Mouse (Mus musculus) erythroblast, embryonic 14.5 days (primary cell): ENCODE data around the gene Cdh1.

Experiments used
- GATA1 ChIP-seq: IDR thresholded peaks from 2 replicates; pipeline ENCODE4 v1.6.1; 2012; ENCODE audit warnings: low read length, inconsistent platforms, mixed read lengths
- TAL1 ChIP-seq: IDR thresholded peaks from 3 replicates; pipeline ENCODE4 v1.6.1; 2012; ENCODE audit warnings: low read length, inconsistent platforms, mixed read lengths

GRCm38 (mm10) chr8:106699588-106699987, 96.4 kb downstream of the Cdh1 start:
- TF ChIP-seq TAL1 (no peak), GATA1 (no peak)
